Mouse (Mus musculus) stomach, postnatal 0 days (tissue): ENCODE results near the gene Ccdc103. TPM values are rescaled to one million over a fixed set of nuclear protein-coding genes. Genes with fewer than 3 reads are reported as not detected.
A peak's percentile ranks its signal among the peaks of the same experiment; 100 is the strongest.

ENCODE experiments used
- ATAC-seq: fragments of 200-750 bp; cut with Nextera tagmentation; 2 replicates; pipeline ENCODE4 v1.8.0; 2017; ENCODE audit not compliant: low FRiP score, low TSS enrichment
- DNase-seq: peaks from one replicate; pipeline ENCODE4 v3.0.0-alpha.2; 2016; ENCODE audit warnings: low spot score
- H3K27ac ChIP-seq: fragments of 300-500 bp; sonication (generic); replicated peaks from 2 replicates; pipeline ENCODE4 v1.5.1; 2014; ENCODE audit warnings: mild to moderate bottlenecking, control low read depth
- H3K27me3 ChIP-seq: fragments of 300-500 bp; sonication (generic); 2 replicates; pipeline ENCODE4 v1.6.1; 2014; ENCODE audit warnings: low read length; ENCODE audit not compliant: control insufficient read depth, insufficient read depth
- H3K36me3 ChIP-seq: fragments of 300-500 bp; sonication (generic); 2 replicates; pipeline ENCODE4 v1.6.1; 2014; ENCODE audit warnings: low read length, mixed read lengths; ENCODE audit not compliant: control insufficient read depth, insufficient read depth
- H3K4me1 ChIP-seq: fragments of 300-500 bp; sonication (generic); replicated peaks from 2 replicates; pipeline ENCODE4 v1.6.1; 2014; ENCODE audit warnings: antibody characterized with exemption; ENCODE audit not compliant: control insufficient read depth, insufficient read depth
- H3K4me2 ChIP-seq: fragments of 300-500 bp; sonication (generic); replicated peaks from 2 replicates; pipeline ENCODE4 v1.6.1; 2014; ENCODE audit warnings: low read depth, mild to moderate bottlenecking, control low read depth, moderate library complexity
- H3K4me3 ChIP-seq: fragments of 300-500 bp; sonication (generic); 2 replicates; pipeline ENCODE4 v1.5.1; 2014; ENCODE audit warnings: low read depth, low read length, control low read depth
- H3K9ac ChIP-seq: fragments of 300-500 bp; sonication (generic); 2 replicates; pipeline ENCODE4 v1.6.1; 2014; ENCODE audit warnings: mild to moderate bottlenecking, low read length, control low read depth, mixed read lengths
- H3K9me3 ChIP-seq: fragments of 300-500 bp; sonication (generic); 2 replicates; pipeline ENCODE4 v1.6.1; 2016; ENCODE audit warnings: low read length; ENCODE audit not compliant: control insufficient read depth
- CTCF ChIP-seq: IDR thresholded peaks from 2 replicates; pipeline ENCODE4 v1.5.1; 2016; ENCODE audit warnings: antibody characterized with exemption, low read depth, mild to moderate bottlenecking, moderate library complexity
- EP300 ChIP-seq: optimal IDR thresholded peaks from 2 replicates; pipeline ENCODE3; 2016; ENCODE audit warnings: antibody characterized with exemption
- WGBS: fragments of 180-500 bp; shearing (Covaris S2); extraction: QIAGEN DNeasy Blood & Tissue Kit; methylation state at CpG from one replicate; pipeline ENCODE4 v1.1.7; 2014; 5-methylcytosine and 5-hydroxymethylcytosine counted together
- polyA plus RNA-seq: library from polyadenylated mRNA; unstranded; fragments of >200 nt; fragmentation: Nextera tagmentation; extraction: Ambion mirVana; gene quantifications from 2 replicates; pipeline ENCODE4 v1.2.1, GENCODE M21; 2015

The Ccdc103 gene
- polyA plus RNA-seq, 1 experiment from 2014 or later = 0.56 TPM

DNA sequence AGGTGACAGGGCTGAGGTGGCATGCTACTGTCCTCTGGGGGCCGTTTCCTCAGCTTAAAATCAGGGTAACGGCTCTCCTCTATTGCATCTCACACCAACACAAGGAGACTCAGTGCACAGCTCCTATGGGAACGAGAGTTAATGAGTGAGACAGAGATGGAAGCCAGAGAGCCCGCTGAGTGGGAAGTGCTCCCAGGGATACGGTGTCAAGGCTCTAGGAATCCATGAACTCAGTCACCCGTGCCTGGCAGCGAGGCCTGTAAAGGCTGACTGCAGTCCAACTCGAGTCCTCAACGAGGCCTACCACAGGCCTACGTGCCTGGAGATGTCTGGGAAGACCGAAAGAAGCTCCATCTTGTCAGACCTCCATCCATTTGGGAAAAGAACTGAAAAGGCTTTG is 22.1 kb upstream of the Ccdc103 start:
- H3K9me3 ChIP-seq = no peaks in the 10 kb centered on the region
- no peaks in the 10 kb centered on the region for H3K27me3 ChIP-seq
- ATAC-seq (no peak), DNase-seq (no peak)
- TF ChIP-seq CTCF (no peak), EP300 (no peak)
- peaks cover 21% of the 10 kb centered on the region for H3K36me3 ChIP-seq
- no peak overlapping the region for H3K9ac ChIP-seq
- H3K27ac ChIP-seq = no peak overlapping the region
- H3K4me3 ChIP-seq = no peak overlapping the region
- no peak overlapping the region for H3K4me2 ChIP-seq
- WGBS = 91% methylated on average over 11 of the region's 11 CpGs
- no peaks in the 10 kb centered on the region for H3K4me1 ChIP-seq

DNA sequence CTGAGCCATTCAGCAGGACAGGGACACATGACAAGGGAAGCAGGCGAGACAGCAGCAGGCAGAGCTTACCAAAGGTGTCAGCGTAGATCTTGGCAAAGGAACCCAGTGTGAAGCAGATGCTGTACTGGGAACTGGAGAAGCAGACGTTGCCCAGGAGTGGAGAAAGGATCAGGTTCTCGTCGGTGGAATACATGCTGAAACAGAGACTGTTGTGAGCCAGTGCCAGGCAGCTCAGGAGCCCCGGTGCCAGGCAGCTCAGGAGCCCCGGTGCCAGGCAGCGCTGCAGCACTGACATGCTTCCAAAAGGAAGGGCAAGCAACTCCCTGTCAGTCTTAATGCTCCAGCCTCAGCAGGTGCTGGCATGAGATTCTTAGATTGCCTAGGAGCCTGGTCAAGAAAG is 21.1 kb upstream of the Ccdc103 start:
- no peaks in the 10 kb centered on the region for H3K4me1 ChIP-seq
- DNase-seq = no peak
- ATAC-seq = no peak
- peaks cover 15% of the 10 kb centered on the region for H3K36me3 ChIP-seq
- no peak overlapping the region for H3K9ac ChIP-seq
- no peak overlapping the region for H3K27ac ChIP-seq
- no peaks in the 10 kb centered on the region for H3K27me3 ChIP-seq
- 91% methylated on average over 8 of the region's 8 CpGs for WGBS
- H3K9me3 ChIP-seq = no peaks in the 10 kb centered on the region
- no peak overlapping the region for H3K4me3 ChIP-seq
- TF ChIP-seq CTCF (no peak), EP300 (no peak)
- H3K4me2 ChIP-seq = no peak overlapping the region

DNA sequence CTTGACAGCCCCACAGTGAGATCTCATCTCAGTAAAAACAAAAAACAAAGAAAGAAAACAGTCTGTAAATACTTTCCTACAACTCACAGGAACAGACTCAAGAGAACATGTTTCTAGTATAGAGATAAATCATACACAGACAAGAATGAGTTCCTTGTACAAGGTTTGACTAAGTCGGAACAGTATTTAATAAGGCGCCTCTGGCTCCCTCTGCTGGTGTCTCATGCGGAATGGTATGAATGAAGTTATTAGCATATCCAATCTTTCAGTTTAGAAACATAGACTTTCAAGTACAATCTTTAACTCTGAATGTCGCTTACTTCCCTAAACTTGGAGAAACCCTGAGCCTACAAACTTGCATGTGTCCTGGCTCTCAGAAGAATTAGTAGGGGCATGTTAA is 16.7 kb upstream of the Ccdc103 start:
- DNase-seq = peak; percentile 76
- H3K36me3 ChIP-seq = peaks cover 15% of the 10 kb centered on the region
- WGBS = 22% methylated on average over 4 of the region's 4 CpGs

GRCm38 (mm10) chr11:102874801-102875334 is 6.1 kb upstream of the Ccdc103 start:
- H3K4me1 ChIP-seq = no peaks in the 10 kb centered on the region
- no peak overlapping the region for H3K9ac ChIP-seq
- TF ChIP-seq EP300 (no peak), CTCF (no peak)
- H3K9me3 ChIP-seq = no peaks in the 10 kb centered on the region
- H3K4me3 ChIP-seq = no peak overlapping the region
- ATAC-seq (no peak), DNase-seq (no peak)
- H3K27ac ChIP-seq = no peak overlapping the region
- H3K36me3 ChIP-seq = peaks cover 9% of the 10 kb centered on the region; the same call in 1 of the 2 replicates
- no peaks in the 10 kb centered on the region for H3K27me3 ChIP-seq
- H3K4me2 ChIP-seq = no peak overlapping the region
- WGBS = 85% methylated on average over 7 of the region's 7 CpGs

More for the DNA sequence above, 16.7 kb upstream of the Ccdc103 start:
- no peak for ATAC-seq
- H3K4me1 ChIP-seq = no peaks in the 10 kb centered on the region
- no peak overlapping the region for H3K27ac ChIP-seq
- H3K4me3 ChIP-seq = no peak overlapping the region
- TF ChIP-seq CTCF (peak; percentile 91), EP300 (no peak)
- H3K4me2 ChIP-seq = no peak overlapping the region
- no peak overlapping the region for H3K9ac ChIP-seq
- H3K9me3 ChIP-seq = no peaks in the 10 kb centered on the region
- H3K27me3 ChIP-seq = no peaks in the 10 kb centered on the region

GRCm38 (mm10) chr11:102879558-102879957 is 1.4 kb upstream of the Ccdc103 start:
- TF ChIP-seq CTCF (no peak), EP300 (no peak)
- DNase-seq = no peak
- Histone ChIP-seq H3K36me3 (peaks cover 2% of the 10 kb centered on the region; the same call in 1 of the 2 replicates), H3K27me3 (no peaks in the 10 kb centered on the region), H3K4me3 (no peak overlapping the region), H3K9me3 (no peaks in the 10 kb centered on the region), H3K4me1 (0 out of 2 replicates have a peak, but pooled peaks cover 3% of the 10 kb centered on the region), H3K27ac (no peak overlapping the region), H3K9ac (no peak overlapping the region), H3K4me2 (no peak overlapping the region)
- ATAC-seq = no peak
- 76% methylated on average over 2 of the region's 2 CpGs for WGBS

DNA sequence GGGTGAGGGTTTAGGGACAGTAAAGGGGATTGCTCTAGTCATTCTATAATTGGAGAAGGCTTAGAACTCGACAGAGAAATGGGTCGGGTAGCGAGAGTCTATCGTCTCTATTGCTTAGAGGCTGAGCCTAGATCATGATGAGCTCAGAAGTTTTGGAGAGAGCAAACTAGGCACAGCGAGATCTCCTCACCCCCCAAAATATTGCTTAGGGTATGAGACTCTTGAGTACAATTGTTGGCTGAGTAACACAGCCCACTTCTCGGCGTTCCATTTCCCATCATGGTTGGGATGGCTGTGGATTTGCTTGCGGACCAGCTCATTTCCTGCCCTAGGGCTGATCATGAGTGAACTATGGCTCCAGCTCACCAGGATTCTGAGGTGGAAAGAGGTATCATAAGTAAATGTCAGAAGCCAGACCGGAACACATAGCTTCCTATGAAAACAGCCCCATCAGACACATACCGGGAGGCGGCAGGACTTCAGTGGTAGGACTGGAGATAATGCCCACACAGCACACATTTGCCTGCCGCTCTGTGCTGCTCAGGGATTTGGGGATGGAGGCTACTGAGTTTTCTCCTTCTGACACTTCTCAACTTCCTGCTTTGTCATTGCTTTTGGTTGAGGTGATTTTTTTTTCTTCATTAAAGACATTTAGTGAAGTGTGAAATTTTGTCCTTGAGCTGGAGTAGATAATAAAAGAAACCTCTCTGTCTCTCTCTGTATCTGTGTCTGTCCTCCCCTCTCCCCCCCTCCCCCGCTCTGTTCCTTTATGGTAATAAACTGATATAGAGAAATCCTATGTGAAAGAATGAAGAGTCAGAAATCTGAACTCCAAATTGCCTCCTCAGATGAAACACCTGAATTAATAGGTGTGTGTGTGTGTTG is 552 bp downstream of the Ccdc103 start:
- Histone ChIP-seq H3K36me3 (no peaks in the 10 kb centered on the region; the same call in 1 of the 2 replicates), H3K4me2 (peak overlapping the region; percentile 75), H3K9me3 (no peaks in the 10 kb centered on the region), H3K9ac (peak overlapping the region; percentile 82), H3K27me3 (no peaks in the 10 kb centered on the region), H3K27ac (no peak overlapping the region), H3K4me3 (peak overlapping the region; percentile 69), H3K4me1 (0 out of 2 replicates have a peak, but pooled peaks cover 3% of the 10 kb centered on the region)
- WGBS = 13% methylated on average over 13 of the region's 13 CpGs
- DNase-seq = no peak
- no peak for TF ChIP-seq CTCF
- no peak for TF ChIP-seq EP300
- no peak; the same call in 1 of the 2 replicates for ATAC-seq
